Mouse (Mus musculus) forebrain, embryonic 14.5 days (tissue): ENCODE results near the gene 9530053A07Rik. TPM values are rescaled to one million over a fixed set of nuclear protein-coding genes. Genes with fewer than 3 reads are reported as not detected.
"Not testable (repeated sequence)": the region's sequence is repeated elsewhere in the genome, so short reads cannot be mapped to it uniquely, and the experiment has no call there.

ENCODE experiments used
- ATAC-seq: fragments of 200-750 bp; cut with Nextera tagmentation; 2 replicates; pipeline ENCODE4 v1.8.0; 2017; ENCODE audit warnings: mild to moderate bottlenecking, moderate library complexity
- DNase-seq: peaks from one replicate; pipeline ENCODE4 v3.0.0-alpha.2; 2015; ENCODE audit warnings: low spot score
- H3K27ac ChIP-seq: fragments of 300-500 bp; sonication (generic); 2 replicates; pipeline ENCODE4 v1.5.1; 2014; ENCODE audit warnings: low read depth, mild to moderate bottlenecking, control low read depth, low read length, moderate library complexity
- H3K27me3 ChIP-seq: fragments of 300-500 bp; sonication (generic); replicated peaks from 2 replicates; pipeline ENCODE4 v1.6.1; 2014; ENCODE audit warnings: low read length, control low read depth, mixed read lengths; ENCODE audit not compliant: control insufficient read depth, insufficient read depth
- H3K36me3 ChIP-seq: fragments of 300-500 bp; sonication (generic); 2 replicates; pipeline ENCODE4 v1.6.1; 2014; ENCODE audit warnings: low read length, control low read depth; ENCODE audit not compliant: control insufficient read depth, insufficient read depth
- H3K4me1 ChIP-seq: fragments of 300-500 bp; sonication (generic); 2 replicates; pipeline ENCODE4 v1.6.1; 2014; ENCODE audit warnings: antibody characterized with exemption, low read length, control low read depth; ENCODE audit not compliant: control insufficient read depth, insufficient read depth
- H3K4me2 ChIP-seq: fragments of 300-500 bp; sonication (generic); 2 replicates; pipeline ENCODE4 v1.6.1; 2014; ENCODE audit warnings: mild to moderate bottlenecking, control low read depth, low read length
- H3K4me3 ChIP-seq: fragments of 300-500 bp; sonication (generic); 2 replicates; pipeline ENCODE4 v1.5.1; 2014; ENCODE audit warnings: low read depth, low read length, control low read depth
- H3K9ac ChIP-seq: fragments of 300-500 bp; sonication (generic); 2 replicates; pipeline ENCODE4 v1.6.1; 2014; ENCODE audit warnings: mild to moderate bottlenecking, low read length, control low read depth, moderate library complexity
- H3K9me3 ChIP-seq: fragments of 300-500 bp; sonication (generic); replicated peaks from 2 replicates; pipeline ENCODE4 v1.6.1; 2016; ENCODE audit warnings: low read length, control low read depth, mixed read lengths; ENCODE audit not compliant: control insufficient read depth
- WGBS: fragments of 180-500 bp; shearing (Covaris S2); extraction: QIAGEN DNeasy Blood & Tissue Kit; methylation state at CpG from one replicate; pipeline ENCODE4 v1.1.7; 2014; 5-methylcytosine and 5-hydroxymethylcytosine counted together
- polyA plus RNA-seq: library from polyadenylated mRNA; unstranded; fragments of >200 nt; fragmentation: Nextera tagmentation; extraction: Ambion mirVana; gene quantifications from 2 replicates; pipeline ENCODE4 v1.2.1, GENCODE M21; 2014

9530053A07Rik gene
- polyA plus RNA-seq, 1 experiment from 2014 or later, result 0.03 TPM

- H3K27me3 ChIP-seq, result no peaks in the 10 kb centered on the region
- no peak for DNase-seq
- no peak overlapping the region for H3K4me2 ChIP-seq
- H3K36me3 ChIP-seq, result no peaks in the 10 kb centered on the region
- no peak overlapping the region for H3K27ac ChIP-seq
- H3K9ac ChIP-seq, result no peak overlapping the region
- no peaks in the 10 kb centered on the region for H3K9me3 ChIP-seq
- H3K4me1 ChIP-seq, result no peaks in the 10 kb centered on the region
- no peak overlapping the region for H3K4me3 ChIP-seq
- ATAC-seq, result no peak
- WGBS, result 83% methylated on average over 2 of the region's 2 CpGs
Observed at GRCm38 (mm10) chr7:28114648-28115047, 14.6 kb upstream of the 9530053A07Rik start.

- WGBS, result 58% methylated on average over 5 of the region's 5 CpGs
- no peak for ATAC-seq
- no peaks in the 10 kb centered on the region for H3K36me3 ChIP-seq
- H3K27me3 ChIP-seq, result no peaks in the 10 kb centered on the region
- H3K4me3 ChIP-seq, result no peak overlapping the region
- H3K4me1 ChIP-seq, result no peaks in the 10 kb centered on the region
- H3K4me2 ChIP-seq, result no peak overlapping the region
- DNase-seq, result peak; percentile 66
- no peaks in the 10 kb centered on the region for H3K9me3 ChIP-seq
- H3K9ac ChIP-seq, result no peak overlapping the region
- H3K27ac ChIP-seq, result no peak overlapping the region
Observed at GRCm38 (mm10) chr7:28137613-28138012, 8.3 kb downstream of the 9530053A07Rik start.

- 24% methylated on average over 3 of the region's 3 CpGs for whole genome bisulfite sequencing
- Histone ChIP-seq H3K36me3 (no peaks in the 10 kb centered on the region), H3K4me1 (no peaks in the 10 kb centered on the region), H3K4me2 (no peak overlapping the region), H3K27ac (no peak overlapping the region), H3K9me3 (0 out of 2 replicates have a peak, but pooled peaks cover 3% of the 10 kb centered on the region), H3K27me3 (no peaks in the 10 kb centered on the region), H3K9ac (no peak overlapping the region), H3K4me3 (no peak overlapping the region)
- peak; percentile 80 for DNase-seq
- peak; percentile 72 for ATAC-seq
Observed at GRCm38 (mm10) chr7:28148263-28148662, 19.0 kb downstream of the 9530053A07Rik start.

GRCm38 (mm10) chr7:28149841-28150240 lies 20.6 kb downstream of the 9530053A07Rik start:
- Histone ChIP-seq H3K9ac (no peak overlapping the region), H3K27me3 (no peaks in the 10 kb centered on the region), H3K36me3 (no peaks in the 10 kb centered on the region), H3K27ac (no peak overlapping the region), H3K4me1 (no peaks in the 10 kb centered on the region), H3K9me3 (no peaks in the 10 kb centered on the region), H3K4me2 (no peak overlapping the region), H3K4me3 (no peak overlapping the region)
- WGBS, result 93% methylated on average over 1 of the region's 1 CpGs
- ATAC-seq, result no peak
- no peak for DNase-seq

GRCm38 (mm10) chr7:28151584-28152221 lies 22.4 kb downstream of the 9530053A07Rik start:
- Histone ChIP-seq H3K4me2 (no peak overlapping the region), H3K9me3 (no peaks in the 10 kb centered on the region), H3K4me3 (no peak overlapping the region), H3K27me3 (no peaks in the 10 kb centered on the region), H3K36me3 (no peaks in the 10 kb centered on the region), H3K4me1 (no peaks in the 10 kb centered on the region), H3K9ac (0 out of 2 replicates have a peak overlapping the region, but pooled peaks have one; percentile 8), H3K27ac (no peak overlapping the region)
- ATAC-seq, result no peak
- WGBS, result 17% methylated on average over 13 of the region's 13 CpGs
- peak; percentile 39 for DNase-seq

GRCm38 (mm10) chr7:28153595-28153994 lies 24.3 kb downstream of the 9530053A07Rik start:
- H3K9me3 ChIP-seq, DNase-seq, H3K4me1 ChIP-seq, H3K27me3 ChIP-seq, ATAC-seq, H3K4me3 ChIP-seq, H3K4me2 ChIP-seq, H3K36me3 ChIP-seq, H3K9ac ChIP-seq, H3K27ac ChIP-seq: not testable (repeated sequence)
- WGBS, result 38% methylated on average over 5 of the region's 5 CpGs

- DNase-seq (no peak), ATAC-seq (no peak)
- WGBS, result 77% methylated on average over 6 of the region's 6 CpGs
- Histone ChIP-seq H3K9me3 (no peaks in the 10 kb centered on the region), H3K4me1 (no peaks in the 10 kb centered on the region), H3K4me2 (no peak overlapping the region), H3K4me3 (no peak overlapping the region), H3K27me3 (no peaks in the 10 kb centered on the region), H3K27ac (no peak overlapping the region), H3K36me3 (no peaks in the 10 kb centered on the region), H3K9ac (no peak overlapping the region)
Observed at GRCm38 (mm10) chr7:28159292-28159691, 30.0 kb downstream of the 9530053A07Rik start.

GRCm38 (mm10) chr7:28159893-28160292 lies 30.6 kb downstream of the 9530053A07Rik start:
- WGBS, result 86% methylated on average over 3 of the region's 3 CpGs
- Histone ChIP-seq H3K4me2 (no peak overlapping the region), H3K36me3 (no peaks in the 10 kb centered on the region), H3K4me3 (no peak overlapping the region), H3K9me3 (no peaks in the 10 kb centered on the region), H3K27ac (no peak overlapping the region), H3K27me3 (no peaks in the 10 kb centered on the region), H3K9ac (no peak overlapping the region), H3K4me1 (no peaks in the 10 kb centered on the region)
- ATAC-seq, result no peak
- DNase-seq, result no peak

- ATAC-seq, result no peak
- Histone ChIP-seq H3K27ac (no peak overlapping the region), H3K27me3 (no peaks in the 10 kb centered on the region), H3K4me3 (no peak overlapping the region), H3K36me3 (no peaks in the 10 kb centered on the region), H3K9ac (no peak overlapping the region), H3K4me1 (no peaks in the 10 kb centered on the region), H3K4me2 (no peak overlapping the region), H3K9me3 (no peaks in the 10 kb centered on the region)
- 57% methylated on average over 9 of the region's 9 CpGs for WGBS
- no peak for DNase-seq
Observed at GRCm38 (mm10) chr7:28161163-28161749, 32.0 kb downstream of the 9530053A07Rik start.
